Mouse (Mus musculus) cortical plate, adult 2 months (tissue): Measurements from ENCODE around the gene Drc3. TPM values are rescaled to one million over a fixed set of nuclear protein-coding genes. Genes with fewer than 3 reads are reported as not detected.

Experiments
- H3K27ac ChIP-seq: fragments of 200-500 bp; 2 replicates; pipeline ENCODE4 v1.5.1; 2012; ENCODE audit warnings: low read length, control low read depth, inconsistent platforms; ENCODE audit not compliant: insufficient read depth
- H3K4me1 ChIP-seq: fragments of 200-500 bp; 2 replicates; pipeline ENCODE4 v1.6.1; 2011; ENCODE audit warnings: low read length; ENCODE audit not compliant: control insufficient read depth, insufficient read depth
- H3K4me3 ChIP-seq: fragments of 200-500 bp; 2 replicates; pipeline ENCODE4 v1.5.1; 2011; ENCODE audit warnings: mild to moderate bottlenecking, low read length, control low read depth; ENCODE audit not compliant: insufficient read depth
- CTCF ChIP-seq: fragments of 200-500 bp; IDR thresholded peaks from 2 replicates; pipeline ENCODE4 v1.5.1; 2011; ENCODE audit warnings: mild to moderate bottlenecking, control low read depth, low read length; ENCODE audit not compliant: insufficient read depth; ENCODE audit errors: extremely low read depth
- POLR2A ChIP-seq: fragments of 200-500 bp; IDR thresholded peaks from 2 replicates; pipeline ENCODE4 v1.6.1; 2011; ENCODE audit warnings: mild to moderate bottlenecking, low read length, control low read depth; ENCODE audit not compliant: insufficient read depth; ENCODE audit errors: extremely low read depth
- polyA plus RNA-seq: library from polyadenylated mRNA; depleted of rRNA; stranded (reverse); fragments of >200 nt; gene quantifications from 2 replicates; pipeline ENCODE4 v1.2.3, GENCODE M21; 2012; rRNA removed

The Drc3 gene
- polyA plus RNA-seq: 14.2 and 17.3 TPM in 2 replicates

DNA sequence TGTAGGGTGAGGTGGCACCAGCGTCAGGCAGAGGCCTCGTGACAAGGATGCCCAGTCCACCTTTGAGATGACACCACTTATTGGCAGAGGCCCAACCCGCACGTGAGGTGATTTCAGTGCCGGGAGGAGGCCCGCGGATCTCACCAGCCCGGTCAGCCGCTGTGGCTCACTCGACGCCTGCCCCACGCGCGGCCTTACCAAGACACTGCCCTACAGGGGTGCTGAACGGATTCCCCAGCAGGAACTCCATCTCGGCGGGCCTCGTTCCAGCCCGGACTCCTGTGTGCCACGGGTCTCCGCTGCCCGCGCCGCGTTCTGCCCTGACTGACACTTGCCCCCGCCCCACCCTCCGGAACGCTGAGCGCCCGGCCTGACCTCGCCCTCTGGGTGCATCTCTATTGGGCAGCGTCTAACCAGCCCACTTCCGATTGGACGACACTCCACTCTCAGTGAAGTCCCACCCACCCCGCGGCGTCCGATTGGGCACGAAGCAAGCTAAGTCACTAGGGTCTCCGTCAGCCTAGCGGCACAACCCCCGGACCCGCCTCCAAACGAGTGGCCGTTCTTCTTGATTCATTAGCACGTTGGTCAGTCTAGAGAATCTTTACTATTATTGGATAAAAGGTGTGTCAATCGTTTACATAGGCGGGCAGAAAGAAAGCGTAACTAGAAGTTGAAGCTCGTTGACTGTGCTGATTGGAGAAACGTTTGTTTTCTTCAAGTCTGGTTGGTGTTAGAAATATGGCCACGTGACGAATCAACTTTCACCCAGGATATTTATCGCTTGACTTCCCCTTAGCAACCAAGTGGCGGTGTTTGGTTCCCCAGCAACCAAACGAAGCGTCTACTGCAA lies at the start of gene Drc3, which contains the start of gene Tom1l2:
TSS of gene Drc3 (plus strand) at position 771 of the 853 bp plus-strand sequence.
TSS of gene Tom1l2 (minus strand) at position 347 of the 853 bp plus-strand sequence.
- peaks cover 4% of the 10 kb centered on the region for H3K4me1 ChIP-seq
- peak within 1 kb of the TSS; percentile 83 for H3K4me3 ChIP-seq
- peak within 1 kb of the TSS; percentile 56 for H3K27ac ChIP-seq
- TF ChIP-seq CTCF: no peak
- TF ChIP-seq POLR2A: peak; percentile 69; the same call in 1 of the 2 replicates

DNA sequence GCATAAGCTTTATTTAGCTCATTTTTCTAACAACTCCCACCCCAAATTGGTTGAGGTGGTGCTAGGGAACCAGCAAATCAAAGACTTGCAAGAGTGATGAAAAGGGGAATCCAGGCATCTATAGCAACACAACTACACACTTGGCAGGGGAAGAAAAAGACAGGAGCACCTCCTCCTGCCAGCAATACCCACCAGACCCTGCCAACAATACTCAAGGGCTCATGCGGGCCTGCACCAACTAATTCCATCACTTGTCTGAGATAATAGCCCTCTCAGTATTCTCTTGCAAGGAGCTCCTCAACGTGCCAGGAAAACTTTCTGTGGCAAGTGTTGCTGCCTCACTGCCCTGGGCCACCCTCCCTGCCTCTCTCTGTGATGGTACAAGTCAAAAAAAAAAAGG lies 49.6 kb upstream of the Drc3 start:
- no peak overlapping the region for H3K27ac ChIP-seq
- no peak for TF ChIP-seq POLR2A
- TF ChIP-seq CTCF: no peak
- H3K4me3 ChIP-seq: no peak overlapping the region
- H3K4me1 ChIP-seq: peaks cover 24% of the 10 kb centered on the region

DNA sequence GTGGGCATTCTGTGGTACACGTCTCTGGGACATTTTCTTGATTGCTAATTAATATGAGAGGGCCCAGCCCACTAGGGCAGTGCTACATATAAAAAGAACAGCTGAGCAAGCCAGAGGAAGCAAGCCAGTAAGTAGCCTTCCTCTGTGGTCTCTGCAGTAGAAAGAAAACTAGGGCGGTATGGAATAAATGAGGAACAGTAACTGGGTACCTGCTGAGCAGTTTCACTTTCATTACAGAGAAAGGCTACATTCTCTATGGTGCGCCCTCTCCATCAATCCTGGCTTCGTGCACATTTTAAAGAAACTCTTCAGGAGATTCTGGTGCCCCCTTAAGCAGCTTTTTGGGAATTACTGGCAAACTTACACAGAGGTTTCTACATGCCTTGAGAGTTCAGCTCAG lies 47.5 kb upstream of the Drc3 start:
- H3K27ac ChIP-seq: no peak overlapping the region
- no peak for TF ChIP-seq CTCF
- TF ChIP-seq POLR2A: no peak
- peaks cover 21% of the 10 kb centered on the region for H3K4me1 ChIP-seq
- H3K4me3 ChIP-seq: no peak overlapping the region

DNA sequence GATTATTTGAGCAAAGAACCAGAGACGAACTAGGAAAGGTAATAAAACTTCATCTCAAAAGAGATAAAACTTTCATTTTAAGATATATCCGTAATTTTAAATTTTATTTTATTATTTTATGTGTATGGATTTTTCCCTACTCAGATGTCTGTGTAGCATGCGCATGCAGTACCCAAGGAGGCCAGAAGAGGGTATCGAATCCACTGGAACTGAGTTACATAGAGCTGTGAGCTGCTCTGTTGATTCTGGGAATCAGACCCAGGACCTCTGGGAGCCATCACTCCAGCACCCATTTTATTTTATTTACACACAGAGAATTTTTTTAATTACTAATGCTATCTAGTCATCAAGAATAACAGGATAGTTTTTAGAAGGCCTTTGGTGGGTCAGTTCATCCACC lies 46.3 kb upstream of the Drc3 start:
- Histone ChIP-seq H3K4me3 (no peak overlapping the region), H3K27ac (no peak overlapping the region), H3K4me1 (peaks cover 26% of the 10 kb centered on the region)
- TF ChIP-seq CTCF (peak; percentile 46), POLR2A (no peak)

DNA sequence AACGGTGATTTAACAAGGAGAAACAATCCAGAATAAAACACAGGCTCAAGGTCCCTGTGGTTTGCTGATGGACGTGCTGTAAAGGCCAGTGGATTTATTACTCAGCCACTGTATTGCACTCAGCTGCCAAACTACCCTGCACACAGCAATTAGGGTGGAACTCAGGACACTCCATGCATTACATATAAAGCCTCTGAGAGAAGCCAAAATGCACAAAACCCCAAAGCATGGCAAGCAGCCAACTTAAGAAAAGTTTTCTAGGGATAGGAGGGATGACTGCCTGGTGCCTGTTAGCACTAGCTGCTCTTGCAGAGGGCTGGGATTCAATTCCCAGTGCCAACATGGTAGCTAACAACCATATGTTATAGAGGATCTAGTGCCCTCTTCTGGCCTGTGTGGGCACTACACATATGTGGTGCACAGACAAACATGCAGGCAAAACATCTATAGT lies 45.7 kb upstream of the Drc3 start:
- H3K27ac ChIP-seq: no peak overlapping the region
- no peak for TF ChIP-seq CTCF
- no peak for TF ChIP-seq POLR2A
- peaks cover 23% of the 10 kb centered on the region for H3K4me1 ChIP-seq
- H3K4me3 ChIP-seq: no peak overlapping the region

DNA sequence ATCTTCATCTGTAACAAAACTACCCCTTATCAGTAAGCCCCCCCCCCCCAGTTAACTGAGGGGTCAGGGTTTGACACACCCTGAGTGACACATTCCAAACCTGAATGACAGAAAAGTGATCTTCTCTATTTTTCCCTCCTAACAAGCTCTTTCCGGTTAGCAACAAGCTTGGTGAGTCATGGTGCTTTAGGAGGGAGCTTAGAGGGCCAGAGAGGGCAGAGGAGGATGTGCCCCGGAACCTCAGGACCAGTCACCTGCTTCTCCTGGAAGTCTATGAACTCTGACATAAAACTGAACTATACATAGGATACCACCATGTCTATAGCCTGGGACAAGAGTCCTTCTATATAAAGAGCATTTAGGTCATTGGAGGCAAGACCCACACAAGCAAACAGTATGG lies 45.1 kb upstream of the Drc3 start:
- Histone ChIP-seq H3K4me3 (no peak overlapping the region), H3K27ac (no peak overlapping the region), H3K4me1 (peaks cover 22% of the 10 kb centered on the region)
- TF ChIP-seq POLR2A (no peak), CTCF (no peak)

DNA sequence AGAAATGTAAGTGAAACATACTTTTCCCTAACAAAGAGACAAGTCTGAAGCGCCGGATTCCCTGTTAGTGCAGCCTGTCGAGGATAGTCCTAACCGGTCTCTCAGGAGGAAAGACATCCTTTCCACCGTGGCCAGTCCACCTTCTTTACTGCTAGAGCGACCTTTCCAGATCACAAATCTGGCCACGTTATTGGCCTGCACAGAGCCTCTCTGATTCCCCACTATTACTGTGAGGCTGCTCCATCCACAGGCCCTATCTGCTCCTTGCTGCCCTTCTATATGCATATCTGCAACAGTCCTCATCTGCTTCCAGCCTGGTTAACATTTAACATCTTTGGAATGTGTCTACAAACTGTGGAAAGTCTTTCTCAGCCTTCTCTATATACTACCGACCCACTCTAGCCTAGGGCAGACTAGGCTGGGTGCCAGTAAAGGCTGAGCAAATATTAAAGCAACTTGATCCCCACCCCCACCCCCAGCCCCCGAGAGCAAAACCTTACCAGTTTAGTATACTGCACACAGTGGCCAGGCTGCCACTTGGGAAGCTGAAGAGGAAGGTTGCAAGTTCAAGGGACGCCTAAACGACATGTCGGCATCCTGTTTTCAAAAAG lies 44.5 kb upstream of the Drc3 start:
- no peak overlapping the region for H3K4me3 ChIP-seq
- H3K27ac ChIP-seq: no peak overlapping the region
- H3K4me1 ChIP-seq: peaks cover 19% of the 10 kb centered on the region
- TF ChIP-seq POLR2A (no peak), CTCF (no peak)

DNA sequence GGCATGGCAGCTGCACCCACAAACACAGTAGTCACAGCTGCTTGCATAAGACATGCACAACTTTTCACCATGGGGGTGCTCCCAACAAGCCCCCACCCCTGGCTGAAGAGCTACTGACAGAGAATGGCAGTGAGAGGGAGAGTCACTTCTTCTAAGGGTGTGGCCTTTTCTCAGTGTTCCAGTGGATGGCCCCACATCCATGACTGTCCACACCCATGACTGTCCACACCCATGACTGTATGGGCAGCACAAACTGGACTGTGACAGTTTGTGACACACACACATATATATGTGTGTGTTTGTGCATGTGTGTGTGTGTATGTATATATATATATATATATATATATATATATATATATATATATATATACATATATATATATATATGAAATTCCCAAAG lies 43.3 kb upstream of the Drc3 start:
- H3K27ac ChIP-seq: no peak overlapping the region
- TF ChIP-seq CTCF (no peak), POLR2A (no peak)

DNA sequence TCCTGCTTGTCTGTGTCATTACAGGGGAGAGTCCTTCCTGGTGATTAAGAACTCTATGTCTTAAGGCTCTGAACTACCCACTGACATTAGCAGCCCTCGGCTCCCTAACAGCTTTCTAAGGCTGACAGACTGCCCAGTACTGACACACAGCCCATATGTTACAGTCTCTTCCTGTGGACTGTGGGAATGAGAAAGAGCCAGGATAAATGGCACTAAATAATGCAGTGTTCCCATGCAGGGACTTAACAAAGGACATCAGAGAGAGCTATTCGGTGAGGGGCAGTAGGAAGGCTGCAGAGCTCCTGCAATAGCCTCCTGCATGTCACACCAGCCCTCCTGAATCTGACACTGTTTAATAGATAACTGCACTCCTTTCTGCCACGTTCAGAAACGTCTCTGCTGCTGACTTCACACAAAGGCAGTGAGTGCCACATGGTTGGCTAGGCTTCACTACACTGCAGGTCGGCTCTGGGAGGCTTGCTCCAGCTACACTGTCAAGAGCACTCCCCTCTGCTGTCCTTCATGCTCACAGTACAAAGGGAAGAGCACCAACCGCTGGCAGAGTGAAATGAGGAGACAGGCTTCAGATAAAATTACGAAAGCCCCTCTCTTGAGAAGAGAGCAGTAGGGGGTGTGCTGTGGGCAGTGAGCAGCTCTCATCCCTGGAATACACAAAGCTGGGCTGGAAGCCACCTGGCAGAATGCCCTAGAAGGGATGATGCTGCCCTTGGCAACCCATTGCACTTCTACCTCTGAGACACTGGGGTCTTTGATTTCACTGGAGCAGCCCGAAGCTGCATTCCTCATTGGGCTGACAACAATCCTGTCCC lies 41.9 kb upstream of the Drc3 start:
- Histone ChIP-seq H3K4me3 (no peak overlapping the region), H3K27ac (peak overlapping the region; percentile 61), H3K4me1 (peaks cover 14% of the 10 kb centered on the region)
- TF ChIP-seq CTCF (no peak), POLR2A (no peak)

More for the DNA sequence above, 43.3 kb upstream of the Drc3 start:
- H3K4me3 ChIP-seq: no peak overlapping the region
- peaks cover 19% of the 10 kb centered on the region for H3K4me1 ChIP-seq

DNA sequence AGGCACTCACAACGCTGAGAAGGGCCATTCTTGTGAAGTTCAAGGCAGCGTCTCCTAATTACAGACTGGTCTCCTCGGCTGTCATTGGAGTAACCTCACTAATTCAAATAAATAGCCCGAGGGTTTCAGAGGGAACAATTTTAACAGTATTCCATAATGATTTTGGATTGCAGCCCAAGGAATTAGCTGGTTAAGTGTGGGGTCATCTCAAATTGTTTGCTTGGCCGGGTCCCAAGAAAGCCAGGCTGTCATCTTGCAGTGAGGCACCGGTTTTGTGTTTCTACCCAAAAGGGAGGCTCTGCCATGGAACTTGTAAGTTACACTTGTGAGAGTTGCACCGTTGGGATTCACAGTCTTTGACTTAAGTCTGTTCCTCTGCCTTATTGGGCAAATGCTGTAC lies 36.9 kb upstream of the Drc3 start:
- TF ChIP-seq POLR2A: no peak
- TF ChIP-seq CTCF: no peak
- Histone ChIP-seq H3K4me3 (no peak overlapping the region), H3K27ac (peak overlapping the region; percentile 47), H3K4me1 (peaks cover 35% of the 10 kb centered on the region)
